Mouse (Mus musculus) hindbrain, embryonic 12.5 days (tissue): ENCODE data around the gene Acvr1b. TPM values are rescaled to one million over a fixed set of nuclear protein-coding genes. Genes with fewer than 3 reads are reported as not detected.

Experiments used
- ATAC-seq: fragments of 200-750 bp; cut with Nextera tagmentation; 2 replicates; pipeline ENCODE4 v1.8.0; 2017; ENCODE audit warnings: moderate TSS enrichment; ENCODE audit not compliant: low FRiP score
- H3K27ac ChIP-seq: fragments of 300-500 bp; sonication (generic); 2 replicates; pipeline ENCODE4 v1.5.1; 2016; ENCODE audit warnings: mild to moderate bottlenecking
- H3K27me3 ChIP-seq: fragments of 300-500 bp; sonication (generic); 2 replicates; pipeline ENCODE4 v1.6.1; 2016; ENCODE audit warnings: mild to moderate bottlenecking
- H3K36me3 ChIP-seq: fragments of 300-500 bp; sonication (generic); 2 replicates; pipeline ENCODE4 v1.6.1; 2016; ENCODE audit warnings: mild to moderate bottlenecking
- H3K4me1 ChIP-seq: fragments of 300-500 bp; sonication (generic); 2 replicates; pipeline ENCODE4 v1.6.1; 2016
- H3K4me2 ChIP-seq: fragments of 300-500 bp; sonication (generic); replicated peaks from 2 replicates; pipeline ENCODE4 v1.6.1; 2016; ENCODE audit warnings: mild to moderate bottlenecking
- H3K4me3 ChIP-seq: fragments of 300-500 bp; sonication (generic); 2 replicates; pipeline ENCODE4 v1.5.1; 2016; ENCODE audit warnings: mild to moderate bottlenecking
- H3K9ac ChIP-seq: fragments of 300-500 bp; sonication (generic); 2 replicates; pipeline ENCODE4 v1.6.1; 2016; ENCODE audit warnings: mild to moderate bottlenecking, moderate library complexity
- H3K9me3 ChIP-seq: fragments of 300-500 bp; sonication (generic); replicated peaks from 2 replicates; pipeline ENCODE4 v1.6.1; 2016; ENCODE audit warnings: mild to moderate bottlenecking
- WGBS: fragments of 180-500 bp; shearing (Covaris S2); methylation state at CpG from one replicate; pipeline ENCODE4 v1.1.7; 2016; 5-methylcytosine and 5-hydroxymethylcytosine counted together
- polyA plus RNA-seq: library from polyadenylated mRNA; unstranded; fragments of >200 nt; fragmentation: Nextera tagmentation; extraction: Ambion mirVana; gene quantifications from 2 replicates; pipeline ENCODE4 v1.2.1, GENCODE M21; 2016

The Acvr1b gene
- polyA plus RNA-seq, 1 experiment from 2014 or later = 15.5 TPM

DNA sequence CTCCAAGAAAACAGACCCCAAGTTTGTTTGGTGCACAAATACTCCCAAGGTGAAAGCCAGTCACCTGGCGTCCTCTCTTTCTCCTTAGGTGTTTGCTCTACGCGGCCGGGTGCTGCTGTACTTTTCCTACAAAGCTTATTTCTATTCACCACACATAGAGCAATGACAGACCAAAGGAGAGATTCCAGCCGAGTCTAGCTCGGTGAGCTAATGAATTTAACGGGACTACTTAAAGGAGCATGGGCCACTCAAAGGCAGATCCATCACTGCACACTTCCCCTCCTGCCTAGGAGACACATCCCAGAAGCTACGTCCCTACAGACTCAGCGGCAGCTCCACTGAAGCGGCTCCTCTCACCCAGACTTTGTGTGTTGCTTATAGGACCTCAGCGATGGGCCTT, 6.3 kb upstream of the Acvr1b start:
- Histone ChIP-seq H3K4me3 (no peak overlapping the region), H3K4me2 (no peak overlapping the region), H3K4me1 (peaks cover 16% of the 10 kb centered on the region), H3K9ac (no peak overlapping the region), H3K27me3 (peaks cover 14% of the 10 kb centered on the region; the same call in 1 of the 2 replicates), H3K36me3 (no peaks in the 10 kb centered on the region), H3K9me3 (no peaks in the 10 kb centered on the region), H3K27ac (no peak overlapping the region)
- ATAC-seq = no peak
- WGBS = 71% methylated on average over 11 of the region's 11 CpGs

- Histone ChIP-seq H3K36me3 (no peaks in the 10 kb centered on the region), H3K9me3 (no peaks in the 10 kb centered on the region), H3K9ac (no peak overlapping the region), H3K4me3 (no peak overlapping the region), H3K4me2 (no peak overlapping the region), H3K27me3 (peaks cover 12% of the 10 kb centered on the region; the same call in 1 of the 2 replicates), H3K27ac (no peak overlapping the region), H3K4me1 (peaks cover 3% of the 10 kb centered on the region; the same call in 1 of the 2 replicates)
- WGBS = 94% methylated on average over 5 of the region's 5 CpGs
- no peak for ATAC-seq
Measured at GRCm38 (mm10) chr15:101169910-101170309, 4.0 kb upstream of the Acvr1b start.

- H3K27me3 ChIP-seq = peaks cover 12% of the 10 kb centered on the region; the same call in 1 of the 2 replicates
- H3K4me3 ChIP-seq = no peak overlapping the region
- H3K9ac ChIP-seq = no peak overlapping the region
- no peak for ATAC-seq
- no peak overlapping the region for H3K27ac ChIP-seq
- H3K4me1 ChIP-seq = peaks cover 7% of the 10 kb centered on the region; the same call in 1 of the 2 replicates
- H3K36me3 ChIP-seq = no peaks in the 10 kb centered on the region
- no peaks in the 10 kb centered on the region for H3K9me3 ChIP-seq
- H3K4me2 ChIP-seq = no peak overlapping the region
- WGBS = 77% methylated on average over 10 of the region's 10 CpGs
Measured at GRCm38 (mm10) chr15:101170413-101170980, 3.4 kb upstream of the Acvr1b start.

GRCm38 (mm10) chr15:101171272-101171671, 2.6 kb upstream of the Acvr1b start:
- 75% methylated on average over 4 of the region's 4 CpGs for WGBS
- no peak overlapping the region for H3K4me3 ChIP-seq
- no peak overlapping the region for H3K9ac ChIP-seq
- H3K27me3 ChIP-seq = peaks cover 10% of the 10 kb centered on the region; the same call in 1 of the 2 replicates
- no peak overlapping the region for H3K27ac ChIP-seq
- no peak for ATAC-seq
- H3K4me1 ChIP-seq = peaks cover 15% of the 10 kb centered on the region
- H3K9me3 ChIP-seq = no peaks in the 10 kb centered on the region
- H3K36me3 ChIP-seq = no peaks in the 10 kb centered on the region
- H3K4me2 ChIP-seq = no peak overlapping the region

DNA sequence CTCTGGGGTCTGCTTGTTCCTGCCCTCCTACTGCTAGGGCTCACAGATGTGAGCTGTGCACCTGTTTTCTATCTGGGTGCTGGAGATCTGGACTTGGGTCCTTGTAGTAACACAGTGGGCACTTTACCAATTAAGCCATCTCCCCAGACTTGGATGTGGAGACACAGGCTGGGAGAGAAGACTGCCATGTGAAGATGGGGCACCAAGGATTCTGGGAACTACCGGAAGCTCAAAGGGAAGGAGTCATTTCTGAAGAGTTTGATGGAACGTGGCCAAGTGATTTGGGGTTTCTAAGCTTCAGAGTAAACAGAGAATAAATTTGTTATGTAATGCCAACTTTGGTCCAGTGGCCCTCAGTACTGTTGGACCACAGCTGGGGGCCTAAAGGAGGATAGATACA, 1.9 kb upstream of the Acvr1b start:
- Histone ChIP-seq H3K27me3 (peaks cover 10% of the 10 kb centered on the region; the same call in 1 of the 2 replicates), H3K4me3 (no peak overlapping the region), H3K27ac (no peak overlapping the region), H3K4me1 (peaks cover 23% of the 10 kb centered on the region), H3K36me3 (no peaks in the 10 kb centered on the region), H3K9ac (no peak overlapping the region), H3K4me2 (no peak overlapping the region), H3K9me3 (no peaks in the 10 kb centered on the region)
- ATAC-seq = no peak
- WGBS = 88% methylated on average over 2 of the region's 2 CpGs

GRCm38 (mm10) chr15:101174294-101175130, 645 bp downstream of the Acvr1b start:
- peak overlapping the region; percentile 91 for H3K4me3 ChIP-seq
- peak overlapping the region; percentile 91 for H3K27ac ChIP-seq
- peak; percentile 66 for ATAC-seq
- no peaks in the 10 kb centered on the region for H3K9me3 ChIP-seq
- H3K9ac ChIP-seq = peak overlapping the region; percentile 98
- WGBS = 2% methylated on average over 33 of the region's 46 CpGs
- H3K4me1 ChIP-seq = peaks cover 47% of the 10 kb centered on the region
- H3K4me2 ChIP-seq = peak overlapping the region; percentile 93
- H3K36me3 ChIP-seq = no peaks in the 10 kb centered on the region
- peaks cover 10% of the 10 kb centered on the region; the same call in 1 of the 2 replicates for H3K27me3 ChIP-seq

DNA sequence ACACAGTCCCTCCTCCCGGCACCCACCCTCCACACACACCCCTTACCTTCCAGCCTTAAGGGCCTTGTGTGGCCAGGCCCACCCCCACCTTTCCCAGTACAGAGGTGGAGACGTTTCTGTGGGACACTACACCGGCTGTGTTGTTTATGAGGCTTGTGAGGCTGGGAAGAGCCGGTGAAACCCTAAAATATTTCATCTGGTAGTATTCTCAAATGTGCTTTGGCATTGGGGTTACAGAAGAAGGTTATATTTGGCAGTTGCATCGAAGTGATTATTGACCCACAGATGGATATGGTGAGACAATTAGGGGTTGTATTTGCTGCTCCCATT, 1.2 kb downstream of the Acvr1b start:
- peak overlapping the region; percentile 93 for H3K4me2 ChIP-seq
- WGBS = 10% methylated on average over 5 of the region's 5 CpGs
- peak overlapping the region; percentile 91 for H3K27ac ChIP-seq
- no peaks in the 10 kb centered on the region for H3K9me3 ChIP-seq
- peak overlapping the region; percentile 98 for H3K9ac ChIP-seq
- H3K36me3 ChIP-seq = no peaks in the 10 kb centered on the region
- ATAC-seq = peak; percentile 36; the same call in 1 of the 2 replicates
- peaks cover 10% of the 10 kb centered on the region; the same call in 1 of the 2 replicates for H3K27me3 ChIP-seq
- H3K4me1 ChIP-seq = peaks cover 48% of the 10 kb centered on the region
- peak overlapping the region; percentile 91 for H3K4me3 ChIP-seq

DNA sequence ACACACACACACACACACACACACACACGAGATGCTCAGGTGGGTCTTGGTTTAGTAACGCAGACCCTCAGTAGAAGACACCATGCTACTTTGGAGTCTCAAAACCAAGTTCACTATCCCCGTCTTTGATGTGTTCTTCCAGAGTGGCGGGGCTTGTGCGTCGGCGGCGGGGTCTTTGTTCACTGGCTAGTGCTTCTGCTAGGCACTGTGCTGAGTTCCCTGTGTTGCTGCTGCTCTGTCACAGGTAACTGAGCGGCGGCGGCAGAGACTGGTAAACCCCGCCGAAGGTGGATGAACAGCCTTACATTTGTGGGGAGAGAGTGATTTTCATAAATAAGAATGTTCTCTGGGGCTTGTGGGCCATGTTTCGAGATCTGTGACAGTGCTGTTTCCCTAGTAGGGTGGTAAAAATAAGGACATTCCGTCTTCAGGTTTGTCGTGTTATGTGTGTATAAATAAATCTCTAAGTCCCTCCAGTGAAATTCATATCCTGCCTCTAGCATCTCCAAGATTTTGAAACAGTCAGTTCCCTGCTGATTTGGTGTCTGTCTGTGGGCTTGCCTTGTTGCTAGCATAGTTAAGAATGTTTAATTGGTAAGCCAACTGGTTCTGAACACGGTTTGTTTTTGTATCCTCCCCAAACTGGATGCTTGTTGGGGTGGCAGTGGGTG, 1.9 kb downstream of the Acvr1b start:
- Histone ChIP-seq H3K36me3 (no peaks in the 10 kb centered on the region), H3K27me3 (peaks cover 10% of the 10 kb centered on the region; the same call in 1 of the 2 replicates), H3K4me3 (peak overlapping the region; percentile 91), H3K4me1 (peaks cover 54% of the 10 kb centered on the region), H3K27ac (peak overlapping the region; percentile 91), H3K9ac (peak overlapping the region; percentile 98), H3K9me3 (no peaks in the 10 kb centered on the region), H3K4me2 (peak overlapping the region; percentile 93)
- ATAC-seq = no peak
- WGBS = 23% methylated on average over 17 of the region's 17 CpGs

DNA sequence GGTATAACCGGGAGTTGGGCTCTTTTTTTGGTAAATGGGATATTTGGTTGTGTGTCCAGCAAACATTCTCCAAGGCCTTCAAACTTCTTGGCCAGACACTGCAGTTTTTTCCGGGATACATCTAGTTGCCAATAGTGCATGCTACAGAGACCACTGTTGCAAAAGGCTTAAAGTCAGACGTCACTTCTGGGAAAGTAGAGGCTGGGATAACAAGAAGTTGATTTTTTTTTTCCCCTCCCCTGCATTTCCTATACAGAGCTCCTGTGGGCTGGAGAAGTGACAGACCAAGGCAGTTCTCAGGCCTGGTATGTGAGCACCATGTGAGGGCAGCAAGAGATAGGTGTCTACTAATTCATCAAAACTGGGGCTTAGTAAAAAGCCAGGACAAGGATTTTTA, 2.4 kb downstream of the Acvr1b start:
- WGBS = 55% methylated on average over 3 of the region's 3 CpGs
- peaks cover 59% of the 10 kb centered on the region for H3K4me1 ChIP-seq
- no peaks in the 10 kb centered on the region for H3K9me3 ChIP-seq
- no peaks in the 10 kb centered on the region for H3K36me3 ChIP-seq
- no peak for ATAC-seq
- H3K27ac ChIP-seq = no peak overlapping the region
- H3K9ac ChIP-seq = peak overlapping the region; percentile 98; the same call in 1 of the 2 replicates
- peak overlapping the region; percentile 93 for H3K4me2 ChIP-seq
- H3K27me3 ChIP-seq = peaks cover 10% of the 10 kb centered on the region; the same call in 1 of the 2 replicates
- H3K4me3 ChIP-seq = peak overlapping the region; percentile 91

DNA sequence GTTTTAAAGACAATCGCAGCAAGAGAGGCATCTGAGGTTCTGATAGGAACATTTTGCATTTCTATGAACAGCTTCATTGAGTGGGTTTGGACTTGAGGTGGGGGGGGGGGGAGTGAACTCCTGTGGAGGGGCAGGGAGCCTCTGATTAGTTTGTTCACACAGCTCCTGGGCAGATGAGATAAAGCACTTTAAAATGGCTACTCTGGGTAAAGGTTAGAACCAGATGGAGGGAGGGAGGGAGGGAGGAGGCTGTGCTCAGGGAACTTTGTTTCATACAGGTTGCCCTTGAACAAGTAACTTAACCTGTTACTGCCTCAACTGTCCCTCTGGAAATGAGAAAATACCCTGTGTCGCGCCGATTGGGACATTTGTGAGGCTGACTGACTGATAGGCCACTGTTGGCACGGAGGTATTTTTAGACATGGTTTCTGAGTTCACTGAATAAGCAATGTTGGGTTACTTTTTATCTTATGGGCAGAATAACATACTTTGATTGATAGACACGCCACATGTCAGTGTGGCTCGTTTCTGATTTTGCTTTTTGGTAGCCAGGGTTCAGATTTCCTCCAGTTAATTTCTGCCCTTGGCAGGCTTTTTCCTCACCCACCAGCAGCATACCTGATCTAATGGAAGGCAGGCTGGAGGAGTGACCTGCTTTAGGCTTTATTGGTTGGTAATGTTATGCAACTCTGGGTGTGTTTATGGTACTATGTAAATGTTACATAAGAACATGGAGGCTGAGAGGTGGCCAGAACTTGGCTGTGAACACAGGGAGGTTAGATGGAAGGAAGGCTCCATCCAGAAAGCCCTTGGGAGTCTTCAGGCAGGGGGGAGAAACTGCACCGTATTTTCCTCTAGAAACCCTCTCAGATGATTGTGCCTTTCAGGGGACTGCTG, 3.2 kb downstream of the Acvr1b start:
- Histone ChIP-seq H3K36me3 (no peaks in the 10 kb centered on the region), H3K4me3 (no peak overlapping the region), H3K9me3 (no peaks in the 10 kb centered on the region), H3K4me2 (peak overlapping the region; percentile 93), H3K9ac (no peak overlapping the region), H3K4me1 (peaks cover 66% of the 10 kb centered on the region), H3K27ac (no peak overlapping the region), H3K27me3 (peaks cover 6% of the 10 kb centered on the region; the same call in 1 of the 2 replicates)
- 71% methylated on average over 8 of the region's 8 CpGs for WGBS
- no peak for ATAC-seq

DNA sequence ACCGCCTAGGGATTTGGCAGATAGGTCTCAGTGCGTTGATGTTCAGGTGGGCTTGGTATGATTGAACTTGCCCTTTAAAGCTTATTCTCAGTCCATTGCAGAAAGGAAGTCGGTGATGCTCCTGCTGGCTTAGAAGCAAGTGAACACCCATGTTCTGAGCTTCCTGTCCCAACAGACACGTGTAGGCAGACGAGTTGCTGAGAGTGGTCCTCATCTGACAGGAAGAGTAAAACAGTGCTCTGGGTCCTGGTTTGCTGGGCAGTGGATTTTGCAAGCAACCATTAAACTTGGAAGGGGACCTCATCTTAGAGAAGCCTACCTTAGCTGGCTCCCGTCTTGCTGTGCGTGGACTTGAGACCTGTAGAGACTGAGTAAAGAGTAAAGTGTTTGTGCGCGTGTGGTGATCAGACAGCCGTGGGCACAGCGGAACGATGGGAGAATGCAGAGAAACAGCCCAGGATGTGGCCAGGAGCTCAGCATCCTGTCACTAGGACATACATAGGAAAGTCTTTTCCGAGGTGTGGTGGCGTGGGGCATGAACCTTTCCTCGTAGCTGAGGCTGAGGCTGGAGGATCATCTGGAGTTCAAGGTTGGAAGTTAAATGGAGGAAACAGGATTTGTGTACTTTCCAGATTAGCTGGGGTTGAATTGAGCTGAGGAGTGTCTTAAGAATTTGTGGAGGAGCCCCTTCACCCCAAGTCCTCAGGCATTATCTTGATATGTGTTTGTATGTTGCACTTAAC, 6.7 kb downstream of the Acvr1b start:
- Histone ChIP-seq H3K9me3 (no peaks in the 10 kb centered on the region), H3K9ac (no peak overlapping the region), H3K4me1 (peaks cover 69% of the 10 kb centered on the region), H3K36me3 (0 out of 2 replicates have a peak, but pooled peaks cover 2% of the 10 kb centered on the region), H3K4me2 (no peak overlapping the region), H3K27me3 (no peaks in the 10 kb centered on the region), H3K4me3 (no peak overlapping the region), H3K27ac (no peak overlapping the region)
- 80% methylated on average over 15 of the region's 15 CpGs for WGBS
- no peak for ATAC-seq
